Mouse (Mus musculus) myocyte (in vitro differentiated cells): Measurements from ENCODE around the gene Sigmar1.
"Not testable (repeated sequence)": the region's sequence is repeated elsewhere in the genome, so short reads cannot be mapped to it uniquely, and the experiment has no call there.

Source experiments
- E2F4 ChIP-seq: IDR thresholded peaks from one replicate; pipeline ENCODE4 v1.6.1; 2011; ENCODE audit warnings: mild to moderate bottlenecking, control low read depth, moderate library complexity; ENCODE audit not compliant: insufficient read depth
- MAX ChIP-seq: IDR thresholded peaks from one replicate; pipeline ENCODE4 v1.6.1; 2011; ENCODE audit warnings: low read depth, mild to moderate bottlenecking, control low read depth
- POLR2A ChIP-seq: IDR thresholded peaks from one replicate; pipeline ENCODE4 v1.6.1; 2011; ENCODE audit warnings: low read depth, mild to moderate bottlenecking, control low read depth, moderate library complexity; ENCODE audit not compliant: insufficient read length
- POLR2AphosphoS2 ChIP-seq: IDR thresholded peaks from one replicate; pipeline ENCODE4 v1.6.1; 2011; ENCODE audit warnings: low read depth, control low read depth; ENCODE audit not compliant: insufficient read length
- TCF12 ChIP-seq: IDR thresholded peaks from one replicate; pipeline ENCODE4 v1.6.1; 2011; ENCODE audit warnings: mild to moderate bottlenecking, control low read depth; ENCODE audit not compliant: poor library complexity, insufficient read depth, severe bottlenecking
- USF1 ChIP-seq: IDR thresholded peaks from one replicate; pipeline ENCODE4 v1.6.1; 2011; ENCODE audit warnings: low read depth, mild to moderate bottlenecking, control low read depth, moderate library complexity

DNA sequence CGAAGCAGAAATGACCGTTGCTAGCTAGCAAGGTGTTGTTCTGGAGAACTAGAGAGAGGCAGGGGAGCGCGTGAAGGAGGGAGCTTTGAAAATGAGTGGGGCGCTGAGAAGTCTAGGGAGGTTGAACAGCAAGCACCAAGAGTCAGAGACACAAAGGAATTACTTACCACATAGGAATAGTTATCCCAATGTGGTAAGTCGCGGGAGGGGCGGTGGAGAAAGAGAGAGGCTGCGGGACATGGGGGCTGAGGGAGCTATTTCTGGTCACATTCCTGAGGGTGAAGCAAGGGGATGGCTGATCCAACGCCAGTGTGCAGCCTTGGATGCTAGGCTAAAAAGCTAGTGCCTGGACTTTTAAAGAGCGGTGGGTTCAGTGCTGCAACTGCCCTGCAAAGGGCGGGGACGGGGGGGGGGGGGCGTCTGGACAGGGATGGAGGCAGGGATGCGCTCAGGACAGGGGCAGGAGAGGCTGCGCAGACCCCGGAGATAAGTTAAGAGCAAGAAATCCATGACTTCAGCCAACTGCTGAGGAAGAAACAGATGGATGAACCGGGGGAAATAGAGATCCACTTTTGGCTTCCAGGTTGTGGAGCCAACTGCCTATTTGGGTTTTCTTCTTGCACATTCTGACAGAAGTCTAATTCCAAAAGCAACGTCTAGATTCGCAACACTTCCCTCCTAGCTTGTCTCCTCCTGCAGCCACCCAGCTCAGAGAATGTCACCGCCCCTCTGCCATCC is 26.0 kb upstream of the Sigmar1 start:
- not testable (repeated sequence) for TF ChIP-seq POLR2A, TCF12, E2F4, POLR2AphosphoS2, MAX, USF1
